Mouse (Mus musculus) 3134 (cell line): ENCODE results near the gene Tubb2a.
"Not testable (repeated sequence)": the region's sequence is repeated elsewhere in the genome, so short reads cannot be mapped to it uniquely, and the experiment has no call there.

ENCODE experiments used
- DNase-seq: peaks from one replicate; pipeline ENCODE4 v3.0.0-alpha.2; 2011; ENCODE audit warnings: low spot score; ENCODE audit not compliant: insufficient read length; ENCODE audit errors: extremely low read depth

Gene Tubb2a

GRCm38 (mm10) chr13:34095542-34096435 lies 18.0 kb upstream of the Tubb2a start:
- no peak for DNase-seq

GRCm38 (mm10) chr13:34089358-34089757 lies 11.6 kb upstream of the Tubb2a start:
- no peak for DNase-seq

GRCm38 (mm10) chr13:34088871-34089288 lies 11.1 kb upstream of the Tubb2a start:
- DNase-seq = no peak

- peak; percentile 63 for DNase-seq
These were observed 10.4 kb upstream of the Tubb2a start for GRCm38 (mm10) chr13:34088201-34088649.

- peak; percentile 46 for DNase-seq
These were observed 9.4 kb upstream of the Tubb2a start for GRCm38 (mm10) chr13:34087052-34087812.

- DNase-seq = peak; percentile 42
These were observed 6.4 kb upstream of the Tubb2a start for GRCm38 (mm10) chr13:34084026-34084750.

- no peak for DNase-seq
These were observed 4.1 kb upstream of the Tubb2a start for GRCm38 (mm10) chr13:34081926-34082325.

- DNase-seq = no peak
These were observed 2.0 kb upstream of the Tubb2a start for GRCm38 (mm10) chr13:34079801-34080200.

- no peak for DNase-seq
These were observed 883 bp upstream of the Tubb2a start for GRCm38 (mm10) chr13:34078500-34079280.

- no peak for DNase-seq
These were observed 981 bp downstream of the Tubb2a start for GRCm38 (mm10) chr13:34076561-34077491.

GRCm38 (mm10) chr13:34075893-34076292 lies 1.9 kb downstream of the Tubb2a start:
- peak; percentile 47 for DNase-seq

GRCm38 (mm10) chr13:34074441-34074840 lies 3.4 kb downstream of the Tubb2a start:
- DNase-seq = not testable (repeated sequence)

GRCm38 (mm10) chr13:34072847-34073246 lies 5.0 kb downstream of the Tubb2a start:
- no peak for DNase-seq

- no peak for DNase-seq
These were observed 6.0 kb downstream of the Tubb2a start for GRCm38 (mm10) chr13:34071836-34072235.

GRCm38 (mm10) chr13:34070296-34070695 lies 7.5 kb downstream of the Tubb2a start:
- no peak for DNase-seq

- DNase-seq = no peak
These were observed 11.5 kb downstream of the Tubb2a start for GRCm38 (mm10) chr13:34066351-34066750.

GRCm38 (mm10) chr13:34062466-34062865 lies 15.3 kb downstream of the Tubb2a start:
- no peak for DNase-seq

GRCm38 (mm10) chr13:34060061-34060460 lies 17.7 kb downstream of the Tubb2a start:
- DNase-seq = no peak

GRCm38 (mm10) chr13:34057252-34057651 lies 20.6 kb downstream of the Tubb2a start:
- DNase-seq = no peak
